Mouse (Mus musculus) granulocyte monocyte progenitor cell, adult 5-6 weeks (primary cell): ENCODE measurements at regions not wholly inside any gene's neighbourhood (a gene's known extent, or its start where the extent isn't known, plus 50 kb on each side); places are given as distances from the start of the nearest gene placed in this dataset.

Source experiments
- ATAC-seq: replicated peaks from 2 replicates; pipeline ENCODE4 v1.8.0; 2016; ENCODE audit warnings: mild to moderate bottlenecking, moderate TSS enrichment, inconsistent platforms; ENCODE audit not compliant: poor library complexity, severe bottlenecking

GRCm38 (mm10) chr15:13296967-13297366, 123.5 kb upstream of the Cdh6 start:
- no peak for ATAC-seq

- ATAC-seq, result no peak
Observed at GRCm38 (mm10) chr15:13289064-13289463, 115.6 kb upstream of the Cdh6 start.

- no peak for ATAC-seq
Observed at GRCm38 (mm10) chr15:13287878-13288277, 114.4 kb upstream of the Cdh6 start.

GRCm38 (mm10) chr15:13285355-13285754, 111.9 kb upstream of the Cdh6 start:
- no peak for ATAC-seq

- ATAC-seq, result no peak
Observed at GRCm38 (mm10) chr15:13284219-13284618, 110.7 kb upstream of the Cdh6 start.

- no peak for ATAC-seq
Observed at GRCm38 (mm10) chr15:13283106-13283505, 109.6 kb upstream of the Cdh6 start.

- ATAC-seq, result no peak
Observed at GRCm38 (mm10) chr15:13276909-13277235, 103.4 kb upstream of the Cdh6 start.

- no peak for ATAC-seq
Observed at GRCm38 (mm10) chr15:13276225-13276908, 102.9 kb upstream of the Cdh6 start.

GRCm38 (mm10) chr15:13275326-13275725, 101.9 kb upstream of the Cdh6 start:
- no peak for ATAC-seq

GRCm38 (mm10) chr15:13274366-13275067, 101.0 kb upstream of the Cdh6 start:
- no peak for ATAC-seq

GRCm38 (mm10) chr15:13246053-13246696, 72.7 kb upstream of the Cdh6 start:
- no peak for ATAC-seq

GRCm38 (mm10) chr15:13244306-13244705, 70.8 kb upstream of the Cdh6 start:
- ATAC-seq, result no peak

GRCm38 (mm10) chr15:13243561-13243960, 70.1 kb upstream of the Cdh6 start:
- no peak for ATAC-seq

- ATAC-seq, result no peak
Observed at GRCm38 (mm10) chr15:13240931-13241330, 67.5 kb upstream of the Cdh6 start.

GRCm38 (mm10) chr15:13236869-13237507, 63.5 kb upstream of the Cdh6 start:
- no peak for ATAC-seq

GRCm38 (mm10) chr15:13232567-13233259, 59.2 kb upstream of the Cdh6 start:
- ATAC-seq, result no peak

- no peak for ATAC-seq
Observed at GRCm38 (mm10) chr15:13231550-13231949, 58.1 kb upstream of the Cdh6 start.

- no peak for ATAC-seq
Observed at GRCm38 (mm10) chr15:13228125-13228524, 54.6 kb upstream of the Cdh6 start.
